Mouse (Mus musculus) forebrain, embryonic 16.5 days (tissue): ENCODE results near the gene Arhgap10. TPM values are rescaled to one million over a fixed set of nuclear protein-coding genes. Genes with fewer than 3 reads are reported as not detected.

Source experiments
- ATAC-seq: fragments of 200-750 bp; cut with Nextera tagmentation; 2 replicates; pipeline ENCODE4 v1.8.0; 2017; ENCODE audit warnings: mild to moderate bottlenecking, moderate library complexity
- H3K27ac ChIP-seq: fragments of 300-500 bp; sonication (generic); 2 replicates; pipeline ENCODE4 v1.5.1; 2014; ENCODE audit warnings: low read length, control low read depth
- H3K27me3 ChIP-seq: fragments of 300-500 bp; sonication (generic); replicated peaks from 2 replicates; pipeline ENCODE4 v1.6.1; 2014; ENCODE audit warnings: low read length; ENCODE audit not compliant: control insufficient read depth, insufficient read depth
- H3K36me3 ChIP-seq: fragments of 300-500 bp; sonication (generic); 2 replicates; pipeline ENCODE4 v1.6.1; 2014; ENCODE audit not compliant: control insufficient read depth, insufficient read depth
- H3K4me1 ChIP-seq: fragments of 300-500 bp; sonication (generic); replicated peaks from 2 replicates; pipeline ENCODE4 v1.6.1; 2014; ENCODE audit warnings: low read length; ENCODE audit not compliant: control insufficient read depth, insufficient read depth
- H3K4me2 ChIP-seq: fragments of 300-500 bp; sonication (generic); 2 replicates; pipeline ENCODE4 v1.6.1; 2014; ENCODE audit warnings: mild to moderate bottlenecking, low read length, control low read depth
- H3K4me3 ChIP-seq: fragments of 300-500 bp; sonication (generic); replicated peaks from 2 replicates; pipeline ENCODE4 v1.5.1; 2014; ENCODE audit warnings: mild to moderate bottlenecking, low read length, control low read depth
- H3K9ac ChIP-seq: fragments of 300-500 bp; sonication (generic); replicated peaks from 2 replicates; pipeline ENCODE4 v1.6.1; 2014; ENCODE audit warnings: low read depth, low read length, control low read depth
- H3K9me3 ChIP-seq: fragments of 300-500 bp; sonication (generic); 2 replicates; pipeline ENCODE4 v1.6.1; 2016; ENCODE audit warnings: low read length; ENCODE audit not compliant: control insufficient read depth
- WGBS: fragments of 180-500 bp; shearing (Covaris S2); extraction: QIAGEN DNeasy Blood & Tissue Kit; methylation state at CpG from one replicate; pipeline ENCODE4 v1.1.7; 2014; 5-methylcytosine and 5-hydroxymethylcytosine counted together
- polyA plus RNA-seq: library from polyadenylated mRNA; unstranded; fragments of >200 nt; fragmentation: Nextera tagmentation; extraction: Ambion mirVana; gene quantifications from 2 replicates; pipeline ENCODE4 v1.2.1, GENCODE M21; 2015

The Arhgap10 gene
- polyA plus RNA-seq, 1 experiment from 2014 or later = 3.7 TPM

GRCm38 (mm10) chr8:77440913-77441312 lies 76.8 kb downstream of the Arhgap10 start:
- no peak overlapping the region for H3K27ac ChIP-seq
- no peaks in the 10 kb centered on the region for H3K27me3 ChIP-seq
- no peaks in the 10 kb centered on the region for H3K9me3 ChIP-seq
- ATAC-seq = no peak
- no peak overlapping the region for H3K4me2 ChIP-seq
- no peak overlapping the region for H3K4me3 ChIP-seq
- H3K9ac ChIP-seq = no peak overlapping the region
- WGBS = 73% methylated on average over 9 of the region's 9 CpGs
- no peaks in the 10 kb centered on the region for H3K4me1 ChIP-seq
- H3K36me3 ChIP-seq = no peaks in the 10 kb centered on the region

- ATAC-seq = no peak
- no peak overlapping the region for H3K9ac ChIP-seq
- no peaks in the 10 kb centered on the region for H3K4me1 ChIP-seq
- H3K36me3 ChIP-seq = no peaks in the 10 kb centered on the region
- H3K9me3 ChIP-seq = no peaks in the 10 kb centered on the region
- 82% methylated on average over 6 of the region's 6 CpGs for WGBS
- no peak overlapping the region for H3K27ac ChIP-seq
- no peaks in the 10 kb centered on the region for H3K27me3 ChIP-seq
- no peak overlapping the region for H3K4me2 ChIP-seq
- H3K4me3 ChIP-seq = no peak overlapping the region
Measured at GRCm38 (mm10) chr8:77440324-77440880, 77.4 kb downstream of the Arhgap10 start.

DNA sequence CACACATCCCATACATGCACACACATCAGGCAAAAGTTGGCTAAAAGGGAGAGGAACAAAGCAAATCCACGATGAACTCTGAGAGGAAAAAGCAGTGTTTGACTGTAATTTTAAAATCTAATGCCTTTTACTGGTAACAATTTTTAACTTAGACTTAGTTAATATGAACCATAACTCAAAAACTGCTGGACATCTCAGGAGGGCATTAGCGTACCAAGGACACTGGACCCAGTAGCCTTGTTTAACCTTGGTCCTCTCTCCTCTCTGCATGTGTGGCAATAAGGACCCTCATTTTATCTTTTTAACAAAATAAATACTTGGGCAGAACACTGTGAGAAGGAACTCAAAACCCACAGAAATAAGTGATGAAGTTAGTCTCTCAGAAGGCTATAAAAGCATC lies 78.1 kb downstream of the Arhgap10 start:
- H3K4me2 ChIP-seq = no peak overlapping the region
- H3K27me3 ChIP-seq = no peaks in the 10 kb centered on the region
- ATAC-seq = no peak
- WGBS = 96% methylated on average over 2 of the region's 2 CpGs
- H3K36me3 ChIP-seq = no peaks in the 10 kb centered on the region
- H3K4me1 ChIP-seq = no peaks in the 10 kb centered on the region
- no peak overlapping the region for H3K27ac ChIP-seq
- no peaks in the 10 kb centered on the region for H3K9me3 ChIP-seq
- H3K4me3 ChIP-seq = no peak overlapping the region
- no peak overlapping the region for H3K9ac ChIP-seq

DNA sequence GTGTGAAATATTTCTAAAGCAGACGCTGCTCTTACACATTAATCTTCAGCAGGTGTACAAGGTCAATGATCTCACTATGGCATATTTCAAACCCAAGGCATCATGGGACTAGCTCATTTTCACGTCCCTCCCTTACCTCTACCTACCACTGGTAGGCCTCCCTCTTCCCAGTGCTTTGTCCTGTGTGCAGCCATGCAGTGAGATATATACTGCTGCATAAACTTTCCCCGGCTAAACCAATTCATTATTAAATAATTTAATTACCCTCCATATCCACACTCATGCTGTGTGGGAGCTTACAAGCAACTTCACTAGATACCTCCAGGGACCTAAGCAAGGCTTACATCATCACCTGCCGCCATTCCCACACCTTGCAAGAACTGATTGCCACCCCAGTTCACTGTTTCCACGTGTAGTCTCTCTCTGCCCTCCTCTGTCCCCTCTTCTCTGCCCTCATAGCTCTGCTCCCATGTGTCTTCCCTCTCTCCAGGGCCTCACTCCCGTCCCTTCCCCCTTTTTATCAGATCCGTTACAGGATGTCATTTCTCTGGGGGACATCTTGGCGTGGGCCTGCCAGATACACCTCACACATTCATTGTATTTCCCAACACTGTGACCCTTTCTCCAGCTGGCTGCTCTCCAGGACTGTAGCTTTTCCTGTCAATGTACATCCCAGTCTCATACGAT lies 79.8 kb downstream of the Arhgap10 start:
- Histone ChIP-seq H3K36me3 (no peaks in the 10 kb centered on the region), H3K27me3 (no peaks in the 10 kb centered on the region), H3K4me3 (no peak overlapping the region), H3K4me1 (peaks cover under 1% of the 10 kb centered on the region; the same call in 1 of the 2 replicates), H3K4me2 (no peak overlapping the region), H3K9me3 (no peaks in the 10 kb centered on the region), H3K9ac (no peak overlapping the region), H3K27ac (no peak overlapping the region)
- WGBS = 58% methylated on average over 9 of the region's 9 CpGs
- no peak for ATAC-seq

GRCm38 (mm10) chr8:77436013-77436990 lies 81.5 kb downstream of the Arhgap10 start:
- no peak for ATAC-seq
- WGBS = 42% methylated on average over 15 of the region's 15 CpGs

DNA sequence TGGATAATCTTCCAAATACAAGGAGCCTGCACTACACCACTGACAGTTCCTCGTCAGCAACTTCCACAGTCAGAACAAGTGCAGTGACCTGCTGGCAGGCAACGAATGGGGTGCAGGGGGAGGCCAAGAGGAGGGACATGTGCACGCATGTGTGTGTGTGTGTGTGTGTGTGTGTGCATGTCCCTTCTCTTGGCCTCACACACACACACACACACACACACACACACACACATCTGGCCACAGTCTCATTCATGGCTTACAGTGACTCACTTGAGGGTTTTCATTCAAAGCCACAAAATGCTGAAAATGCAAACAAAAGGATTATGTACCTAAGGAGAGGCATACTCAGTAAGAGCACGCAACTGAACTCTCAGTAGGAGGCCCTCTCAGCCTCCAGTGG lies 84.5 kb downstream of the Arhgap10 start:
- Histone ChIP-seq H3K4me2 (no peak overlapping the region), H3K9ac (no peak overlapping the region), H3K27ac (no peak overlapping the region), H3K9me3 (no peaks in the 10 kb centered on the region), H3K36me3 (no peaks in the 10 kb centered on the region), H3K4me1 (peaks cover 3% of the 10 kb centered on the region; the same call in 1 of the 2 replicates), H3K4me3 (no peak overlapping the region), H3K27me3 (no peaks in the 10 kb centered on the region)
- 12% methylated on average over 4 of the region's 4 CpGs for WGBS
- ATAC-seq = no peak

More at GRCm38 (mm10) chr8:77436013-77436990, 81.5 kb downstream of the Arhgap10 start:
- H3K4me3 ChIP-seq = no peak overlapping the region
- no peak overlapping the region for H3K27ac ChIP-seq
- no peaks in the 10 kb centered on the region for H3K27me3 ChIP-seq
- no peaks in the 10 kb centered on the region for H3K36me3 ChIP-seq
- no peak overlapping the region for H3K4me2 ChIP-seq
- H3K4me1 ChIP-seq = peaks cover 3% of the 10 kb centered on the region; the same call in 1 of the 2 replicates
- H3K9ac ChIP-seq = no peak overlapping the region
- no peaks in the 10 kb centered on the region for H3K9me3 ChIP-seq

GRCm38 (mm10) chr8:77432726-77433125 lies 85.0 kb downstream of the Arhgap10 start:
- Histone ChIP-seq H3K4me1 (peaks cover 3% of the 10 kb centered on the region; the same call in 1 of the 2 replicates), H3K27ac (no peak overlapping the region), H3K27me3 (no peaks in the 10 kb centered on the region), H3K9me3 (no peaks in the 10 kb centered on the region), H3K4me3 (no peak overlapping the region), H3K36me3 (no peaks in the 10 kb centered on the region), H3K9ac (no peak overlapping the region), H3K4me2 (no peak overlapping the region)
- 40% methylated on average over 10 of the region's 10 CpGs for WGBS
- no peak for ATAC-seq

DNA sequence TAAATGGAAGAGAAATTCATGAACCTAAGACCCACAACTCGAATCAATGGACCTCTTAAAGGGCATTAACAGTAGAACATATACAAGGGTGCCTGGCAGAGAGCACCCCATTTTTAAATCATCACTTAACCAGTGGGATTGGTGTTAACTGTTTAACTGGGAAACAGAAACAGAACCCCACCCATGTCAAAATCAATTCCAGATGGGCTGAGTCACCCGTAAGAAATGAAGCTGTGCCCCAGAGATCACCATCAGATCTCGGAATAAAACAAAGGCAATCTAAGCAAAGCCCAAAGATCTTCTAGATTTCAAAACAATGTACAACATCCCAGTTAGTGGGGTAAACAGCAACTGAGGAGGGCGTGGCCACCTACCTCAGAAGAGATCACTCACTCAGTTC lies 89.3 kb downstream of the Arhgap10 start:
- H3K9ac ChIP-seq = no peak overlapping the region
- no peaks in the 10 kb centered on the region for H3K27me3 ChIP-seq
- H3K27ac ChIP-seq = no peak overlapping the region
- no peak overlapping the region for H3K4me2 ChIP-seq
- H3K36me3 ChIP-seq = no peaks in the 10 kb centered on the region
- peaks cover 3% of the 10 kb centered on the region; the same call in 1 of the 2 replicates for H3K4me1 ChIP-seq
- WGBS = 88% methylated on average over 4 of the region's 4 CpGs
- ATAC-seq = no peak
- H3K9me3 ChIP-seq = no peaks in the 10 kb centered on the region
- no peak overlapping the region for H3K4me3 ChIP-seq

- Histone ChIP-seq H3K36me3 (no peaks in the 10 kb centered on the region), H3K4me2 (no peak overlapping the region), H3K4me3 (no peak overlapping the region), H3K27ac (no peak overlapping the region), H3K9me3 (no peaks in the 10 kb centered on the region), H3K4me1 (peaks cover 3% of the 10 kb centered on the region; the same call in 1 of the 2 replicates), H3K27me3 (no peaks in the 10 kb centered on the region), H3K9ac (no peak overlapping the region)
- ATAC-seq = no peak
- WGBS = 72% methylated on average over 6 of the region's 6 CpGs
Measured at GRCm38 (mm10) chr8:77428015-77428414, 89.7 kb downstream of the Arhgap10 start.
